Mouse (Mus musculus) layer of hippocampus, adult 9-11 months (tissue): ENCODE measurements at regions not wholly inside any gene's neighbourhood (a gene's known extent, or its start where the extent isn't known, plus 50 kb on each side); places are given as distances from the start of the nearest gene placed in this dataset.

Source experiments
- DNase-seq: peaks from one replicate; pipeline ENCODE4 v3.0.0; 2022

- no peak for DNase-seq
These were observed 89.1 kb downstream of the 9330182O14Rik start for GRCm38 (mm10) chr15:40223272-40223671.

GRCm38 (mm10) chr15:40241764-40242163, 107.6 kb downstream of the 9330182O14Rik start:
- no peak for DNase-seq

GRCm38 (mm10) chr15:40248966-40249365, 114.8 kb downstream of the 9330182O14Rik start:
- DNase-seq = no peak

- no peak for DNase-seq
These were observed 125.3 kb downstream of the 9330182O14Rik start for GRCm38 (mm10) chr15:40259433-40259832.

- DNase-seq = no peak
These were observed 144.9 kb downstream of the 9330182O14Rik start for GRCm38 (mm10) chr15:40279021-40279420.

GRCm38 (mm10) chr15:40280551-40280950, 146.4 kb downstream of the 9330182O14Rik start:
- peak; percentile 56 for DNase-seq

- no peak for DNase-seq
These were observed 147.0 kb downstream of the 9330182O14Rik start for GRCm38 (mm10) chr15:40281078-40281720.

- no peak for DNase-seq
These were observed 157.4 kb downstream of the 9330182O14Rik start for GRCm38 (mm10) chr15:40291602-40292001.

- no peak for DNase-seq
These were observed 178.1 kb downstream of the 9330182O14Rik start for GRCm38 (mm10) chr15:40312226-40312625.

GRCm38 (mm10) chr15:40339746-40340145, 205.6 kb downstream of the 9330182O14Rik start:
- peak; percentile 29 for DNase-seq

GRCm38 (mm10) chr15:40340269-40340668, 206.1 kb downstream of the 9330182O14Rik start:
- no peak for DNase-seq

- no peak for DNase-seq
These were observed 217.3 kb downstream of the 9330182O14Rik start for GRCm38 (mm10) chr15:40351473-40351872.

- DNase-seq = no peak
These were observed 220.8 kb downstream of the 9330182O14Rik start for GRCm38 (mm10) chr15:40354802-40355487.

- no peak for DNase-seq
These were observed 221.9 kb downstream of the 9330182O14Rik start for GRCm38 (mm10) chr15:40356096-40356495.

GRCm38 (mm10) chr15:40358341-40358740, 224.2 kb downstream of the 9330182O14Rik start:
- no peak for DNase-seq

- DNase-seq = no peak
These were observed 227.8 kb downstream of the 9330182O14Rik start for GRCm38 (mm10) chr15:40361849-40362533.

GRCm38 (mm10) chr15:40364221-40364621, 230.1 kb downstream of the 9330182O14Rik start:
- no peak for DNase-seq

- DNase-seq = no peak
These were observed 231.4 kb downstream of the 9330182O14Rik start for GRCm38 (mm10) chr15:40365613-40366012.

- DNase-seq = no peak
These were observed 232.9 kb downstream of the 9330182O14Rik start for GRCm38 (mm10) chr15:40367026-40367425.

- no peak for DNase-seq
These were observed 234.6 kb downstream of the 9330182O14Rik start for GRCm38 (mm10) chr15:40368746-40369145.

GRCm38 (mm10) chr15:40371486-40371885, 237.3 kb downstream of the 9330182O14Rik start:
- no peak for DNase-seq

- DNase-seq = no peak
These were observed 252.4 kb downstream of the 9330182O14Rik start for GRCm38 (mm10) chr15:40386526-40386925.

GRCm38 (mm10) chr15:40387746-40388145, 253.6 kb downstream of the 9330182O14Rik start:
- DNase-seq = no peak

- no peak for DNase-seq
These were observed 254.6 kb downstream of the 9330182O14Rik start for GRCm38 (mm10) chr15:40388806-40389205.
